Mouse (Mus musculus) embryonic facial prominence, embryonic 10.5 days (tissue): Measurements from ENCODE around the gene Kdm4b. TPM values are rescaled to one million over a fixed set of nuclear protein-coding genes. Genes with fewer than 3 reads are reported as not detected.

Experiments
- DNase-seq: peaks from one replicate; pipeline ENCODE4 v3.0.0-alpha.2; 2017; ENCODE audit warnings: low spot score
- H3K27ac ChIP-seq: fragments of 300-500 bp; sonication (generic); replicated peaks from 2 replicates; pipeline ENCODE4 v1.5.1; 2016; ENCODE audit warnings: mild to moderate bottlenecking
- H3K27me3 ChIP-seq: fragments of 300-500 bp; sonication (generic); replicated peaks from 2 replicates; pipeline ENCODE4 v1.6.1; 2016; ENCODE audit warnings: low read depth, mild to moderate bottlenecking; ENCODE audit not compliant: poor library complexity, severe bottlenecking
- H3K36me3 ChIP-seq: fragments of 300-500 bp; sonication (generic); replicated peaks from 2 replicates; pipeline ENCODE4 v1.6.1; 2016; ENCODE audit warnings: mild to moderate bottlenecking, moderate library complexity
- H3K4me1 ChIP-seq: fragments of 300-500 bp; sonication (generic); 2 replicates; pipeline ENCODE4 v1.6.1; 2016
- H3K4me3 ChIP-seq: fragments of 300-500 bp; sonication (generic); 2 replicates; pipeline ENCODE4 v1.5.1; 2016; ENCODE audit warnings: mild to moderate bottlenecking, moderate library complexity
- H3K9me3 ChIP-seq: fragments of 300-500 bp; sonication (generic); 2 replicates; pipeline ENCODE4 v1.6.1; 2016; ENCODE audit warnings: mild to moderate bottlenecking
- WGBS: fragments of 180-500 bp; shearing (Covaris S2); methylation state at CpG from one replicate; pipeline ENCODE4 v1.1.7; 2016; 5-methylcytosine and 5-hydroxymethylcytosine counted together
- polyA plus RNA-seq: library from polyadenylated mRNA; unstranded; fragments of >200 nt; fragmentation: Nextera tagmentation; extraction: Ambion mirVana; gene quantifications from 2 replicates; pipeline ENCODE4 v1.2.1, GENCODE M21; 2016

Kdm4b gene
- polyA plus RNA-seq, 1 experiment from 2014 or later: 46.2 TPM

DNA sequence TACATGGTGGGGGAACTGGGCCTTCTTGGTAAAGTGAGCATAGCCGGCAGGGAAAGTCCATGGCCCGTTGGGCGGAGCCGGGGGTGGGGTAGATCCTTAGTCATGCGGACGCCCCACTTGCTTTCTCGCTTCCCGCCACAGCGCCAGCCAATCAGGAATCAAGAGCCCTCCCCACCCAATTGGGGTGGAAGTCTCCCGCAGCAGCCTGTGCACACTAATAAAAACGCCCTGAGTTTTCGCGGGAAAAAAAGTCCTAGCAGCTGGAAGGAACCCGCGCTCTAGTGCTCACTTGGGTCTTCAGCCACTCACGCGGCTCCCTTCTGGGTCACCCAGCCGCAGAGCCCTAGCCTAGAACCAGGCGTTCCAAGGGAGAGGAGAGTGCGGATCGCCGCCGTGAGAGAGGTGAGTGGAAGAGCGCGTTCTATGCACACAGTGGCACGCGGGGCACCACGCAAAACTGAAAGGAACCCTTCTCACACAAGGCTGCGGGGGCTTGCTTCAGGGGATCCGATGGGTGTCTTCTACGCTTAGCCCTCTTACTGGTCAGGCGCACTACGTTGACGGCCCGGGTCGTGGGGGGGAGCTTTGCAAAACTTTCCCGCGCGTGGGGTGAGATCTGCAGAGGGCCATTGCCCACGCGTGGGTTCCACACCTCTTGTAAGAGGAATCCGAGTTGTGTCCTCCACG lies 22.6 kb upstream of the Kdm4b start, which contains the start of gene Uhrf1:
Uhrf1 (plus strand) TSS at position 162 of the 687 bp plus-strand sequence.
- H3K9me3 ChIP-seq: no peaks in the 10 kb centered on the region
- under 1% methylated on average over 43 of the region's 43 CpGs for WGBS
- peak within 1 kb of the TSS; percentile 98 for H3K27ac ChIP-seq
- peak; percentile 94 for DNase-seq
- peak within 1 kb of the TSS; percentile 91 for H3K4me3 ChIP-seq
- H3K36me3 ChIP-seq: peaks cover 36% of the 10 kb centered on the region
- H3K27me3 ChIP-seq: no peaks in the 10 kb centered on the region
- peaks cover 54% of the 10 kb centered on the region for H3K4me1 ChIP-seq

GRCm38 (mm10) chr17:56303847-56304586 lies 21.8 kb upstream of the Kdm4b start:
- Histone ChIP-seq H3K27me3 (no peaks in the 10 kb centered on the region), H3K9me3 (no peaks in the 10 kb centered on the region), H3K27ac (peak overlapping the region; percentile 98), H3K36me3 (peaks cover 43% of the 10 kb centered on the region), H3K4me3 (peak overlapping the region; percentile 91), H3K4me1 (peaks cover 60% of the 10 kb centered on the region)
- peak; percentile 99 for DNase-seq
- WGBS: under 1% methylated on average over 68 of the region's 68 CpGs

DNA sequence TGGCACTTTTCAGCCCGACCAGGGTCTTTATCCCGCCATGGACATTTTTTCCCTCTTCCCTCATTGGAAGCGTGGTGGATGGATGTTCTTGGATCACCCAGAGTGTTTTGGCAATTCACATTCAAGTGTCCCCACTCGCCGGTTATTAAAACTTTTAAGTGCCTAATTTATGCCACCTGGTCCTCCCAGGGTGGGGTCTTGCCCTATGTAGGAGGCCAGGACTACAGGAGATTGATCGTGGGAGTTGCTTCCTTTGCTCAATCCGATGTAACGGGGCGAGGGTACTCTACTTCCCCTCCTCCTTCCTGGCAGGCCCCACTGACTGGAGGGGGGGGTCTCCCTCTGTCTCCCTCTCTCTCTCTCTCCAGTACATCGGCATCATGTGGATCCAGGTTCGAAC lies 21.1 kb upstream of the Kdm4b start:
- Histone ChIP-seq H3K9me3 (no peaks in the 10 kb centered on the region), H3K27ac (peak overlapping the region; percentile 98), H3K27me3 (no peaks in the 10 kb centered on the region), H3K4me1 (peaks cover 60% of the 10 kb centered on the region), H3K4me3 (peak overlapping the region; percentile 91), H3K36me3 (peaks cover 50% of the 10 kb centered on the region)
- WGBS: 18% methylated on average over 11 of the region's 11 CpGs
- peak; percentile 32 for DNase-seq

DNA sequence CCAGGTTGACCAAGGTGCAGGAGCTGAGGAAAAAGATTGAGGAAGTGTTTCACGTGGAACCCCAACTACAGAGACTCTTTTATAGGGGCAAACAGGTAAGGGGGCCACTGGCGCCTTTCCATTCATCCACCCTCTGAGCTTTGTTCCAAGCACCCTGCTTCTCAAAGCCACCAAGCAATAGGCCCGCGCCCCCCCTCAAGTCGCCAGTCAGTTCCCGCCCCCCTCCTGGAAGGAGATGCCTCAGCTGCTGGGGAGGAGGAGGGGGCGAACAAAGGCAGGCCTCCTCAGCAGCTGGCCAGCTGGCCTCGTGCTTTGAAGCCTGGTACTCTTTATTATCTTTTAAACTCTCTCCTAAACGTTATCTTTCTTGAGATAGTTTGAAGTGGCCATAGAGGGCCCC lies 20.7 kb upstream of the Kdm4b start:
- Histone ChIP-seq H3K36me3 (peaks cover 55% of the 10 kb centered on the region), H3K4me3 (peak overlapping the region; percentile 91), H3K9me3 (no peaks in the 10 kb centered on the region), H3K4me1 (peaks cover 60% of the 10 kb centered on the region), H3K27me3 (no peaks in the 10 kb centered on the region), H3K27ac (peak overlapping the region; percentile 98)
- WGBS: 45% methylated on average over 9 of the region's 9 CpGs
- peak; percentile 41 for DNase-seq

GRCm38 (mm10) chr17:56305826-56306225 lies 20.0 kb upstream of the Kdm4b start:
- H3K4me3 ChIP-seq: peak overlapping the region; percentile 91
- H3K4me1 ChIP-seq: peaks cover 60% of the 10 kb centered on the region
- H3K36me3 ChIP-seq: peaks cover 61% of the 10 kb centered on the region
- no peaks in the 10 kb centered on the region for H3K27me3 ChIP-seq
- DNase-seq: peak; percentile 31
- H3K9me3 ChIP-seq: no peaks in the 10 kb centered on the region
- peak overlapping the region; percentile 98 for H3K27ac ChIP-seq
- WGBS: 80% methylated on average over 8 of the region's 8 CpGs

- peak overlapping the region; percentile 63 for H3K27ac ChIP-seq
- H3K27me3 ChIP-seq: no peaks in the 10 kb centered on the region
- peaks cover 84% of the 10 kb centered on the region for H3K36me3 ChIP-seq
- H3K4me3 ChIP-seq: peak overlapping the region; percentile 32; the same call in 1 of the 2 replicates
- H3K4me1 ChIP-seq: peaks cover 48% of the 10 kb centered on the region
- WGBS: 76% methylated on average over 6 of the region's 6 CpGs
- H3K9me3 ChIP-seq: no peaks in the 10 kb centered on the region
- peak; percentile 66 for DNase-seq
Measured at GRCm38 (mm10) chr17:56308088-56308487, 17.8 kb upstream of the Kdm4b start.

- H3K27ac ChIP-seq: no peak overlapping the region
- peaks cover 97% of the 10 kb centered on the region for H3K36me3 ChIP-seq
- peaks cover 43% of the 10 kb centered on the region for H3K4me1 ChIP-seq
- H3K4me3 ChIP-seq: no peak overlapping the region
- DNase-seq: no peak
- no peaks in the 10 kb centered on the region for H3K27me3 ChIP-seq
- H3K9me3 ChIP-seq: no peaks in the 10 kb centered on the region
- 93% methylated on average over 15 of the region's 15 CpGs for WGBS
Measured at GRCm38 (mm10) chr17:56309191-56309945, 16.5 kb upstream of the Kdm4b start.

DNA sequence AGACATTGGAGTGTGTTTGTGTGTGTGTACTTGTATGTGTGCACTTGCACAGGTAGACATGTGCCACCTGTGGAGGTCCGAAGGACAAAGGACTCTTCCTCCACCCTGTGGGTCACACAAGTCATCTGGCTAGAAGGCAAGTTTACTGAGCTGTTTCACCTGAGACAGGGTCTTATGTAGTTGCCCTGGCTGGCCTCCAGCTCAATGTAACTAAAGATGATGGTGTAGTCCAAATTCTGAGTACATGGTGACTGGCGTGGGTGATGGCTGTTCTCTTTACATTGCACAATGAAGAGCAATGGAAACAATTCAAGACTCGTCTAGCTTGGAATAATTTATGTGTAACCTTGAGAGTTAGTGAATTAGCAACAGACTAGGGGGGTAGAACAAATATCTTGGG lies 1.4 kb upstream of the Kdm4b start:
- Histone ChIP-seq H3K4me3 (no peak overlapping the region), H3K27me3 (no peaks in the 10 kb centered on the region), H3K9me3 (no peaks in the 10 kb centered on the region), H3K27ac (no peak overlapping the region), H3K4me1 (peaks cover 34% of the 10 kb centered on the region), H3K36me3 (peaks cover 51% of the 10 kb centered on the region)
- DNase-seq: no peak
- 77% methylated on average over 3 of the region's 3 CpGs for WGBS

GRCm38 (mm10) chr17:56326153-56327147 lies 588 bp downstream of the Kdm4b start:
- Histone ChIP-seq H3K27ac (peak overlapping the region; percentile 94), H3K9me3 (no peaks in the 10 kb centered on the region), H3K4me1 (peaks cover 42% of the 10 kb centered on the region), H3K36me3 (peaks cover 31% of the 10 kb centered on the region), H3K4me3 (peak overlapping the region; percentile 93), H3K27me3 (no peaks in the 10 kb centered on the region)
- WGBS: 2% methylated on average over 67 of the region's 67 CpGs
- DNase-seq: peak; percentile 72

GRCm38 (mm10) chr17:56329267-56329666 lies 3.4 kb downstream of the Kdm4b start:
- H3K36me3 ChIP-seq: peaks cover 8% of the 10 kb centered on the region
- no peaks in the 10 kb centered on the region for H3K9me3 ChIP-seq
- H3K4me3 ChIP-seq: no peak overlapping the region
- no peak for DNase-seq
- peaks cover 46% of the 10 kb centered on the region for H3K4me1 ChIP-seq
- H3K27ac ChIP-seq: no peak overlapping the region
- H3K27me3 ChIP-seq: no peaks in the 10 kb centered on the region

DNA sequence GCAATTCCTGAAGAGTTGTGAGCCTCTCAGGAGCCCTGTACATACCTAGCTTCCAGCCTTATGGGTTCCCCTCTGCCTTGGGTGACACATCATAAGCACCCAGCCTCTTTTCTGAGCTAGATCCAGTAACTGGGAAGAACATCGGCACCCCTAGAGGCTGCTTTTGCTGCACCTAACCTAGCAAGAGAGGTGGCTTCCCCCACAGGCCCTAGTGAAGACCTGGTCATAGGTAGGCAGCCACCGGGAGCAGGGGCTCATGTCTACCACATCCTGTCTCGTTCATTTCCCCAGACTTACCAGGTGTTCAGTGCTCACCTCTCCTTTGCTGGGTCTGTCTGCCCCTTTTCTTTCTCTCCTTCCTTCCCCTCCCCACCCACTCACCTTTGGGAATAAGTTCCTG lies 4.5 kb downstream of the Kdm4b start:
- no peak for DNase-seq
- Histone ChIP-seq H3K4me3 (no peak overlapping the region), H3K27ac (no peak overlapping the region), H3K36me3 (peaks cover 13% of the 10 kb centered on the region), H3K27me3 (no peaks in the 10 kb centered on the region), H3K4me1 (peaks cover 39% of the 10 kb centered on the region), H3K9me3 (no peaks in the 10 kb centered on the region)
- WGBS: 74% methylated on average over 3 of the region's 3 CpGs
